Mouse (Mus musculus) liver, embryonic 14.5 days (tissue): ENCODE results near the gene D430041D05Rik.

Experiments used
- CTCF ChIP-seq: IDR thresholded peaks from 2 replicates; pipeline ENCODE4 v1.5.1; 2016; ENCODE audit warnings: antibody characterized with exemption, low read depth, control low read depth
- EP300 ChIP-seq: IDR thresholded peaks from 2 replicates; pipeline ENCODE4 v1.6.1; 2016; ENCODE audit warnings: antibody characterized with exemption, low read depth

DNA sequence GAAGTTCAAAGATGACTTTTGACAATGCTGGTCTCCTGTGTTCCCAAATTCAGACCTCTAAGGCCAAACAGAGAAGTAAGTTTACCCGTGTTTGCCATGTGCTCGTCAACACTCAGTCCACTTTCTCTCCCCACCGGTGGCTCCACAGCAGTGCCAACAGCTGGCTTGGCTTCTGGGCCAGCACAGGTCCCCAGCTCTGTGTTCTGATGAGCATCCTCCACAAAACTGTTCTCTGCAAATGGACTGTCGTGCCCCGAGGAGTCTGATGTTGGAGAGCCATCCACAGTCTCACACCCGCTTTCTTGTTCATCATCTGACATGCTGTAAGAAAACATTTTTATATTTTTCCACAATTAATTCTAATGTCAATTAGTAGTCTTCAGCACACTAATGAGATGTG lies 20.3 kb upstream of the D430041D05Rik start:
- TF ChIP-seq CTCF (no peak), EP300 (no peak)
